Mouse (Mus musculus) myocyte (in vitro differentiated cells): ENCODE results near the gene Src.

ENCODE experiments used
- CEBPB ChIP-seq: IDR thresholded peaks from 2 replicates; pipeline ENCODE4 v1.6.1; 2011; ENCODE audit warnings: mild to moderate bottlenecking, moderate library complexity; ENCODE audit not compliant: poor library complexity, insufficient read depth, severe bottlenecking
- E2F4 ChIP-seq: IDR thresholded peaks from one replicate; pipeline ENCODE4 v1.6.1; 2011; ENCODE audit warnings: mild to moderate bottlenecking, control low read depth, moderate library complexity; ENCODE audit not compliant: insufficient read depth
- MAX ChIP-seq: IDR thresholded peaks from one replicate; pipeline ENCODE4 v1.6.1; 2011; ENCODE audit warnings: low read depth, mild to moderate bottlenecking, control low read depth
- MYOD1 ChIP-seq, 3 experiments: IDR thresholded peaks; one replicate each; pipeline ENCODE4 v1.6.1; 2011; ENCODE audit warnings: control low read depth in 2 of 3, low read depth in 2 of 3, mild to moderate bottlenecking in 2 of 3, moderate library complexity in 1 of 3; ENCODE audit not compliant: insufficient read length in 2 of 3, control insufficient read depth in 1 of 3
- MYOG ChIP-seq, 3 experiments: IDR thresholded peaks; one replicate each; pipeline ENCODE4 v1.6.1; 2011; ENCODE audit warnings: control low read depth in 2 of 3, low read depth in 2 of 3, mild to moderate bottlenecking in 2 of 3; ENCODE audit not compliant: insufficient read length in 2 of 3, control insufficient read depth in 1 of 3, insufficient read depth in 1 of 3
- POLR2A ChIP-seq: IDR thresholded peaks from one replicate; pipeline ENCODE4 v1.6.1; 2011; ENCODE audit warnings: low read depth, mild to moderate bottlenecking, control low read depth, moderate library complexity; ENCODE audit not compliant: insufficient read length
- POLR2AphosphoS2 ChIP-seq: IDR thresholded peaks from one replicate; pipeline ENCODE4 v1.6.1; 2011; ENCODE audit warnings: low read depth, control low read depth; ENCODE audit not compliant: insufficient read length
- REST ChIP-seq: IDR thresholded peaks from one replicate; pipeline ENCODE4 v1.6.1; 2011; ENCODE audit warnings: mild to moderate bottlenecking, control low read depth, moderate library complexity; ENCODE audit not compliant: insufficient read depth, insufficient read length
- SRF ChIP-seq: IDR thresholded peaks from one replicate; pipeline ENCODE4 v1.6.1; 2011; ENCODE audit warnings: low read depth; ENCODE audit not compliant: control insufficient read depth, insufficient read length
- TCF12 ChIP-seq: IDR thresholded peaks from one replicate; pipeline ENCODE4 v1.6.1; 2011; ENCODE audit warnings: mild to moderate bottlenecking, control low read depth; ENCODE audit not compliant: poor library complexity, insufficient read depth, severe bottlenecking
- TCF3 ChIP-seq: IDR thresholded peaks from one replicate; pipeline ENCODE4 v1.6.1; 2011; ENCODE audit warnings: low read depth, control low read depth; ENCODE audit not compliant: insufficient read length
- USF1 ChIP-seq: IDR thresholded peaks from one replicate; pipeline ENCODE4 v1.6.1; 2011; ENCODE audit warnings: low read depth, mild to moderate bottlenecking, control low read depth, moderate library complexity

DNA sequence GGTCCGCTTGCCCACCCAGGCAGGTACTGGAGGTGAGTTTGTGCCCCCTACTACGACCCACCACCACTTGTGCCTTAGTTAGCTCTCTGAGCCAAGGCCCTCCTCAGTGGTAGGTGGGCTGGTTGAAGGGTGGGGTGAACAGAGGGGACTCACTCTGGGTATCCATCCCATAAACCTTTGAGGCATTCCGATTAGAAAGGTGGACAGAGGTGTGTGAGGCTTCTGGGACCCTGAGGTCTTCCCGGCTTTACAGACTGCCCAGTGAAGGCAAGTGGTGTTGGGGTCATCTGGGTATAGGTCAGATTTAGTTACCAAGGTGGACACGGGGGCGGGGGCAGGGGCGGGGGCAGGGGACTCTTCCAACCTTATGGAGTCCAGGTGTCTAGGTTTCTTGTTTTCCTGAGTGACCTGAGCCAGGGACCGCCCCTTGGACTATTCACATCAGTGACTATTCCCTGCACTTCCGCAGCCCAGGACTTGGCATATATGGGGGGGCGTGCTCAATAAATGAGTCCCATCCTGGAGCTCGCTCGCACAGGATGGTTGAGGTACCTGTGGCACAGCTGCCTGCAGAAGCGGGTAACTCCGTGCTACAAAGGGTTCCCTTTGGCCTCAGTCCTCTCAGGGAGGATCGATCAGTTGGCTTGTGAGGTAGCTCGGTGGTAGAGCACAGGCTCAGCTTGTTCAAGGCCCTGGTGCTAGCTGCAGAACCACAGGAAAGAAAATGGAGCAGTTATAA, 6.8 kb downstream of the Src start:
- TF ChIP-seq POLR2A (no peak), SRF (no peak), USF1 (no peak), MAX (no peak), POLR2AphosphoS2 (no peak), E2F4 (no peak), TCF3 (no peak), MYOD1 (IDR thresholded peaks at IDR 0.05; ENCODE audit: control insufficient read depth in 1 of 3, insufficient read length in 2 of 3, low read depth in 2 of 3) (no peak), TCF12 (no peak), CEBPB (no peak), REST (no peak), MYOG (IDR thresholded peaks at IDR 0.05; ENCODE audit: control insufficient read depth in 1 of 3, insufficient read depth in 1 of 3, insufficient read length in 2 of 3, low read depth in 2 of 3) (no peak)
